Mouse (Mus musculus): ENCODE measurements around the gene Gm6465. TPM values are rescaled to one million over a fixed set of nuclear protein-coding genes. Genes with fewer than 3 reads are reported as not detected.
"Not testable (repeated sequence)": the region's sequence is repeated elsewhere in the genome, so short reads cannot be mapped to it uniquely, and the experiment has no call there.

Gm6465 gene
- total RNA-seq (2021), result not detected
- long read RNA-seq, experiment 1, result 0 reads
- long read RNA-seq, experiment 2, result 0 reads

GRCm38 (mm10) chr5:11845239-11845638, at the start of gene Gm6465:
TSS of gene Gm6465 (plus strand) at chr5:11845539.
- not testable (repeated sequence) for DNase-seq

- DNase-seq, result not testable (repeated sequence)
Measured at GRCm38 (mm10) chr5:11845824-11846223, 485 bp downstream of the Gm6465 start.

- DNase-seq, result not testable (repeated sequence)
Measured at GRCm38 (mm10) chr5:11857909-11858308, 12.6 kb downstream of the Gm6465 start.

Other genes starting within 250 kb of the Gm6465 start
- gene Gm8922, start 163.6 kb upstream of the Gm6465 start, total RNA-seq (2021), result not detected
- not detected for gene Gm8926, start 75.0 kb upstream of the Gm6465 start, total RNA-seq (2021)
- gene 4933402N22Rik, start 72.5 kb downstream of the Gm6465 start, total RNA-seq (2021), result not detected